Mouse (Mus musculus) CD4-positive, CD25-positive, alpha-beta regulatory T cell, adult 4 months (primary cell): ENCODE data around the gene Trpc7. TPM values are rescaled to one million over a fixed set of nuclear protein-coding genes. Genes with fewer than 3 reads are reported as not detected.

Experiments
- ATAC-seq: one replicate; pipeline ENCODE4 v1.8.0; 2017
- polyA plus RNA-seq, 2 experiments: library from polyadenylated mRNA; unstranded; fragments of 100-300 nt; shearing (Covaris generic); gene quantifications; one replicate each; pipeline ENCODE4 v1.2.1; 2017

Gene Trpc7
- polyA plus RNA-seq, 2 experiments from 2014 or later: not detected

DNA sequence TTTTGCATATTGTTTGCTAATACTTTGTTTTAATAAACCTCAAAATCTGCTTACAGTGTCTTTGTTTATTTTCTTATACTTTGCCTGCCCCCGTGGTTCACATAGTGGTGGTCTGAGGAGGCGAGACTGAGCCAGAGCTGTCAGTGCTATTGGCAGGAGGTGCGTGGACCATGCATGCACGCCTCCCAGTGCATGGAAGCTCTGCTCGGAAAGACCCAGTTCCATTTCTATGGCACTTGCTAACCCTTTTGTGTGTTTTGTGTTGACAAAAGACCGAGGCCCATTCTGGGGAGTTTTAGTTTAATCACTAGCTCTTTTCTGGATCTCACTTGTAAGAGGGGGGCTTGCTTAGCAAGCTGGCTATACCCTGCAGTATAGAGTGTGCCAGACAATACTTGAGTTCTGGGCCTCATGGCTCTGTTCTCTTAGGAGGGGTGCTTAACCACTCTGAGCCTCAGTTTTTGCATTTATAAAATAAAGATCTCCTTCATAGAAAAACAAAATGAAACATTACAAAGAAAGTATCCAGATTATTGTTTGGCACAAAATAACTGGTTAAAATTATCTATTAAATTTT is 153.4 kb downstream of the Trpc7 start:
- no peak for ATAC-seq

DNA sequence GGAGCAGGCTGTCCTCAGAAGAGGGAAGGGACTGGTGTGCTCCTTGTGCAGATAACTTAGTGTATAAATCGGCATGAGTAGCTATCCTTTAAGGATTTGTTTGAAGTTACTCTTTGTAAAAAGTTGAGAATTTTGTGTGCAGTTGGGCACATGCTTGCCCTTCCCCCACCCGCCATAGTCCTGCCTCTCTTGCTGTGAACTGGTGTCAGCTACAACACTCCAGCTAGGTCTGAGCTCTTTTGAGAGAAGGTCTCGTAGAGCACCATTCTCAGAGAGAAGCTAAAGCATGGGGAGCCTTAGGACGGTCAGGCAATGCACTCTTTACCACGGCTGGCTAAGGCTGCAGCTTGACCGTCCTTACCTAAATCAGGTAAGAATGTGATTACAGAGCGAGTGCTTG is 154.1 kb downstream of the Trpc7 start:
- no peak for ATAC-seq

DNA sequence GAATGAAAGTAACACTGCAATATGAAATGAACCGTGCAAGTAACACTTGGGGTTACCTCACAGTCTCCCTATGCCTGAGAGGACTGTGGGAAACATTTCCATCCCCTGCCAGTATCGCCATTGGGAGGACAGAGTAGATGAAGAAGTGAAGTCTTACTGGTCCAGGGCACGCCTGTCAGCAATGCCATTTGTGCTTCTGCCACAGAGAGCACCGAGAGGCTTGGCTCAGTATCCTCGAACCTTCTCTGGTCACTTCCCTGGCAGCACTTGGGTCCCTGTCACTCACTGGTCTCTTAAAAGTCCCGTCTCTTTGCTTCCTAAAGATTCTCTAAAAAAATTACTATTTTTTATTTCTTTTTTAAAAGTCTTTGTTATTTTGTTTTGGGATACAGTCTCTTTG is 155.3 kb downstream of the Trpc7 start:
- no peak for ATAC-seq

DNA sequence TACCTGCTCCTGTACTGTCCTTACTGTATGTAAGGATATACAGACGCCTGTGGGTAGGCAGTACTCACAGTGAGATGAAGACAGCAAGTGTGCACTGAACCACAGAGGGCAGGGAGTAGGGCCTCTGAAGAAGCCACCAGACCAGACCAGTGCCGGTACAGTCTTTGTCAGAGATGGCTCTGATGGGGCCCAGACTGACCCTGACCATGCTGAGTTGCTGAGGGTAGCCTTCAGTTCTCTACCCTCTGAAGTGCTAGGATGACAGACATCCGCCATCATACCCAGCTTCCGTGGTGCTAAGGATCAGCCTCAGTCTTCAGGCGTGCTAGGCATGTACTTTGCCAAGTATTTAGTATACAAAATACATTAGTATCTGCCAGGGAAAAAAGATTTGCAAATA is 156.2 kb downstream of the Trpc7 start:
- no peak for ATAC-seq

DNA sequence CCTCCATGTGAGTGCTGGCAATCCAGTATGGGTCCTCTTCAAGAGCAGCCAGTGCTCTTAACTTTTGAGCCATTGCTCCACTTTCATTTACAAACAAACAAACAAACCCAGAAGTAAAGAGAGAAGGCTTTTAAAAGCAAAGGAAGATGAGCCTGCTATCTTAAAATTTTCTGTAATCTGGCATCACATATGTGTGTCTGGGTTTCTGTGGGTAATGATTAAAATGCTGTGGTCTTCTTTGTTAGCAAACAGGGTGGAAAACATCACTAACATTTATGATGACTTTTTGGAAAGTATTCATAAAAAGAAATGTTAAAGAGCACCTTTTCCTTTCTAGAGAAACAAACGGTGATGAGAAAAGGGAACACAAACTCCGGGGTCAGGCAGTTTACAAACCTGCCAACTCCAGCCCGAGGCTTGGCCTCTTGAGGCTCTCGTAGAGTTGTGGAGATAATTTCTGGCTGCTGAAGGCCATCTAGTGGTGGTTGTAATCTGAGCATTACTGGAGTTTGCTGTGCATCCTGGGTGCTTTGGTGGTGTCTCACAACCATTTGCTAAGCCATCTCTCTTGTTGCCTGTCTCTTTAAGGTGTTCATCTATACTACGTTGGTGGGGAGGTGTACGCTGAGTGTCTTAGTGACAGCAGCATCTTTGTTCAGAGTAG is 160.4 kb downstream of the Trpc7 start:
- no peak for ATAC-seq

DNA sequence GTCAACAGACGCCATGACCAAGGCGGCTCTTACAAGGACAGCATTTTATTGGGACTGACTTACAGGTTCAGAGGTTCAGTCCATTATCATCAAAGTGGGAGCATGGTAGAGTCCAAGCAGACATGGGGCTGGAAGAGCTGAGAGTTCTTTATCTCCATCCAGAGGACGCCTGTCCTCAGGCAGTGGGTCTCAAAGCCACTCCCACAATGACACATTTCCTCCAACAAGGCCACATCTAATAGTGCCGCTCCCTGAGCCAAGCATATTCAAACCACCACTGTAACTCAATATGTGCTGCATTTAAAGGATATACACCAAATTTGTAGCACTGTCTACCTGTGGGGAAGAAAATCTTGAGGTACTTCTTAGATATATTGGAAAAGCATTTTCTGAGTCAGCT is 161.2 kb downstream of the Trpc7 start:
- ATAC-seq: no peak

DNA sequence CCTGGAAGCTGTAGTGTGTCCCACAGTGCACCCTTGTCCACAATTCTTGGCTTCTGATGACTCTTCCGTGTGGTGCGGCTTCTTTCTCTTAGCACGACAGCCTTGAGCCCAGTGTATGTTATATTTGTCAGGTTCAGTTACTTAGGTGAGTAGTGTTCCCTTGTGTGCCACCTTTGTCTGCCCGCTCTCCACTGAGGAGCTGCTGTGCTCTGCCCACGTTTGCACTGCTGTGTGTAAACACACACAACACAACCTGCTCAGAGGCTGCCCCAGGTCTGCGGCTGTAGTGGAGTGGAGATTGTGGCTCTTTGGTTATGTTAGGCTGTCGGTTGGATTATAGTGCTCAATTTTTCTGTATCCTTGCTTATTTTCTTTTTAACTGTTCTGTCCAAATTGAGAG is 166.7 kb downstream of the Trpc7 start:
- ATAC-seq: no peak

DNA sequence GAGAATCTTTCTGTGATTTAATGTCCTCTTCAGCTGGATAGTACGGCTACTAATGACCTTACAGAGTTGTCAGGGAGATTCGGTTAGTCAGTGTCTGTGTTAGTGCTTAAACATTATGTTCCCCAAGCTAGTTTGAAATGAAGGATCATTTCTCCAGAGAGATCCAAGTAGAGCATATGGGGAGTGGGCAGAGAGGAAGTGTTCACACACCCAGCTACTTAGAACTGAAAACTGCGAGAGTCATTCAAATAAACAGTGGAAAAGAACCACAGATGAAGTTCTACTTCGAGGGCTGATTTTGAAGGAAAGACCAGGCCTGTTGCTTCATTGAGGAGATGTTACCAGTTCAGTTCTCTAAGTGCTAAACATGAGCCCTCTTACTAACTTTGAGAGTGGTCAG is 169.2 kb downstream of the Trpc7 start:
- ATAC-seq: no peak

Other genes starting within 250 kb of the Trpc7 start
- 10 to 100 TPM; 10.3 to 10.7 TPM for gene Smad5, start 193.0 kb downstream of the Trpc7 start, polyA plus RNA-seq
- not detected for gene Gm45623, start 142.2 kb downstream of the Trpc7 start, polyA plus RNA-seq